Mouse (Mus musculus) lung, embryonic 14.5 days (tissue): ENCODE results near the gene Smpd4. TPM values are rescaled to one million over a fixed set of nuclear protein-coding genes. Genes with fewer than 3 reads are reported as not detected.

Source experiments
- ATAC-seq: fragments of 200-750 bp; cut with Nextera tagmentation; 2 replicates; pipeline ENCODE4 v1.8.0; 2017; ENCODE audit warnings: mild to moderate bottlenecking, moderate TSS enrichment, moderate library complexity; ENCODE audit not compliant: insufficient read depth
- DNase-seq: peaks from one replicate; pipeline ENCODE4 v3.0.0-alpha.2; 2015
- H3K27ac ChIP-seq: fragments of 300-500 bp; sonication (generic); 2 replicates; pipeline ENCODE4 v1.5.1; 2014; ENCODE audit warnings: low read depth, mild to moderate bottlenecking, moderate library complexity
- H3K27me3 ChIP-seq: fragments of 300-500 bp; sonication (generic); 2 replicates; pipeline ENCODE4 v1.6.1; 2014; ENCODE audit warnings: low read length, control low read depth; ENCODE audit not compliant: insufficient read depth
- H3K36me3 ChIP-seq: fragments of 300-500 bp; sonication (generic); 2 replicates; pipeline ENCODE4 v1.6.1; 2014; ENCODE audit warnings: control low read depth; ENCODE audit not compliant: insufficient read depth
- H3K4me1 ChIP-seq: fragments of 300-500 bp; sonication (generic); 2 replicates; pipeline ENCODE4 v1.6.1; 2014; ENCODE audit warnings: antibody characterized with exemption, control low read depth; ENCODE audit not compliant: insufficient read depth
- H3K4me2 ChIP-seq: fragments of 300-500 bp; sonication (generic); 2 replicates; pipeline ENCODE4 v1.6.1; 2014; ENCODE audit warnings: mild to moderate bottlenecking
- H3K4me3 ChIP-seq: fragments of 300-500 bp; sonication (generic); 2 replicates; pipeline ENCODE4 v1.5.1; 2014; ENCODE audit warnings: low read depth, low read length
- H3K9ac ChIP-seq: fragments of 300-500 bp; sonication (generic); 2 replicates; pipeline ENCODE4 v1.6.1; 2014
- H3K9me3 ChIP-seq: fragments of 300-500 bp; sonication (generic); 2 replicates; pipeline ENCODE4 v1.6.1; 2016; ENCODE audit warnings: low read depth, low read length, control low read depth
- CTCF ChIP-seq: IDR thresholded peaks from 2 replicates; pipeline ENCODE4 v1.5.1; 2016; ENCODE audit warnings: antibody characterized with exemption, low read depth
- WGBS: fragments of 180-500 bp; shearing (Covaris S2); extraction: QIAGEN DNeasy Blood & Tissue Kit; methylation state at CpG from one replicate; pipeline ENCODE4 v1.1.7; 2014; 5-methylcytosine and 5-hydroxymethylcytosine counted together
- polyA plus RNA-seq: library from polyadenylated mRNA; unstranded; fragments of >200 nt; fragmentation: Nextera tagmentation; extraction: Ambion mirVana; gene quantifications from 2 replicates; pipeline ENCODE4 v1.2.1, GENCODE M21; 2014

The Smpd4 gene
- polyA plus RNA-seq, 1 experiment from 2014 or later, result 45.4 TPM

- Histone ChIP-seq H3K36me3 (peaks cover 35% of the 10 kb centered on the region), H3K4me2 (peak within 1 kb of the TSS; percentile 80), H3K4me3 (peak within 1 kb of the TSS; percentile 53), H3K27me3 (no peaks in the 10 kb centered on the region), H3K27ac (peak within 1 kb of the TSS; percentile 50; the same call in 1 of the 2 replicates), H3K9ac (peak within 1 kb of the TSS; percentile 53), H3K4me1 (no peaks in the 10 kb centered on the region; the same call in 1 of the 2 replicates), H3K9me3 (no peaks in the 10 kb centered on the region)
- 2% methylated on average over 65 of the region's 65 CpGs for WGBS
- DNase-seq (peak; percentile 94), ATAC-seq (peak; percentile 97)
- no peak for TF ChIP-seq CTCF
Observed at GRCm38 (mm10) chr16:17646310-17647114, 27.4 kb downstream of the Smpd4 start, which contains the start of gene Ccdc74a. Gene Ccdc74a, plus strand, starts transcription at chr16:17646470.

DNA sequence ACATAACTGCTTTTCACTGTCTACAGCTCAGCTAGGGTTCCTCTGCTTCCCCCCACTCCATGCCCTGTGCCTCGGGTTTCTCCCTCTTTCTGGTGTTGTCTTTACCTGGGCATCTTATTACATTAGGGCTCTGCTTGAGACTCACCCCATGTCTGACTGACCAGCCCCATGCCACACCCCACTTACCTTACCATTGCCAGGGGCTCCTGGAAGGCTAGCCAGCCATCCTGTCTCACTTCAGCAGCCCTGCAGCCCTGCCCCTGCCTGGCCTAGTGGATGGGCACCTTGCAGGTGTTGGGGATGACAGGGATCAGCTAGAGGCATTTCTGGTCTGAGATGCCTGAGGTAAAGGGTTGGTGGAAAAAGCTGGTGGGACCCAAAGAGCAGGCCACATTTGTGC lies 28.0 kb downstream of the Smpd4 start:
- Histone ChIP-seq H3K4me3 (peak overlapping the region; percentile 53), H3K9ac (no peak overlapping the region), H3K36me3 (peaks cover 36% of the 10 kb centered on the region), H3K9me3 (no peaks in the 10 kb centered on the region), H3K27ac (no peak overlapping the region), H3K4me2 (peak overlapping the region; percentile 80), H3K27me3 (no peaks in the 10 kb centered on the region), H3K4me1 (no peaks in the 10 kb centered on the region; the same call in 1 of the 2 replicates)
- DNase-seq (no peak), ATAC-seq (no peak)
- 4% methylated on average over 1 of the region's 1 CpGs for WGBS
- TF ChIP-seq CTCF, result no peak

DNA sequence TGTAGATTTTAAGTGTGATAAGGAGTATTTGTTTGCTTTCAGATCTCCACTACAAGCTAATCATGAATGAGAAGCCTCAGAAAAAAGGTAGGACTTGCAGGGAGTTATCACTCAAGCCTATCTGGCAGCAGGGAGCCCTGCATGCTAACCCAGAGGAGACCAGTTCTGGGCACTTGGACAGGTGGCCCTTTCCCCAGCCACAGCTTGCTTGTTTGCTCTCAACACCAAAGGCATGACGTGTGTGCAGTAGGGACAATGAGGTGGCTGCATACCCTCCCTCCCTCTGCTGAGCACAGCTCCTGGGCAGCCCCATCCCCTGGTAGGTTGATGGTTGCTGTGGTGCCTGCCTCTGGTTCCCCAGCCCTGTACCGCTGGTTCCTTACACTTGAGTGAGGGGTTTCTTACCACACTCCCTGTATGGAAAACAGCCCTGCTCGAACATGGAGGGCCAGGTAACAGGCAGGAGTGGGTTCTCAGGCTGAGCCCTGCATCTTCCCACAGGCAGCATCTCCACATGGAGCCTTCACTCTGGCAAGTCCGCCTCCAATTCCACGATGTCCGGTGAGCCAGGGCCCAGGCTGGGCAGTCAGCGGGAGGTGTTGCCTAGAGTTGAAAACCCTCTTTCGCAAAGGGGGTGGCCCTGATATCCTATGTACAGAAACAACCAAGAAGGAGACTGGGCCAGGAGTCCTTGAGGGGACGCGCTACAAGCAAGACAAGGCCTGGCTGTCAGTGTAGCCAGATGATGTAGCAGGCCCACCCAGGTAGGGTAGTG lies 28.6 kb downstream of the Smpd4 start:
- Histone ChIP-seq H3K4me3 (no peak overlapping the region), H3K27ac (no peak overlapping the region), H3K36me3 (peaks cover 36% of the 10 kb centered on the region), H3K9ac (no peak overlapping the region), H3K9me3 (no peaks in the 10 kb centered on the region), H3K27me3 (no peaks in the 10 kb centered on the region), H3K4me1 (no peaks in the 10 kb centered on the region; the same call in 1 of the 2 replicates), H3K4me2 (no peak overlapping the region)
- no peak for TF ChIP-seq CTCF
- WGBS, result 79% methylated on average over 10 of the region's 10 CpGs
- ATAC-seq (no peak), DNase-seq (no peak)

DNA sequence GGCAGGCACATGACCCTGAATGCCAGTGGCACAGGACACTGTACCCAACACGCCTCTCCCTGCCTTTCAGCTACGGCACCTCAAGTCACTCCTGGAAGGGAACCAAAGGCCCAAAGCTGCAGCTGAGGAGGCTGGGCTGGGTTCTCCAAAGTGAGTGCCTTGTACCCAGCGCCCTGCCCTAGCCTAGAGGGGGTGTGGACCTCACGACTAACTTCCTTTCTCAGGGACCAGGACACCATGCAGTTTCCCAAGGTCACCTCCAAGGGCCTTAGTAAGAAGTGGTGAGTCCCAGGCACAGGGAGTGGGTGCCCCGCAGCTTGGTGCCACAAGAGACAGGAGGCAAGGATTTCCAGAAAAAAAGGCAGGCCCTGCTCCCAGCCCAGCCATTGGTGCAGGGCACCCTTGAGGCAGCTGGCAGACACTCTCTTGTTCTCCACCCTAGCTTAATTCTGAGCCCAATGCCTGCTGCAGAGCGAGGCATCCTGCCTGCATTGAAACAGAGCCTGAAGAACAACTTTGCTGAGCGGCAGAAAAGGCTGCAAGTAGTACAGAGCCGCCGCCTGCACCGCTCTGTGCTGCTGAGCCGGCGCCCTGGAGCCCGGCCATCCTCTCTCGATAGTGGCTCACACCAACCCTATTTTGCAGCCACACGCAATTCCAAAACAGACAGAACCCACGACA lies 30.9 kb downstream of the Smpd4 start:
- 87% methylated on average over 16 of the region's 16 CpGs for WGBS
- TF ChIP-seq CTCF, result no peak
- DNase-seq (no peak), ATAC-seq (no peak)
- H3K36me3 ChIP-seq, result peaks cover 52% of the 10 kb centered on the region
- H3K4me2 ChIP-seq, result no peak overlapping the region
- no peaks in the 10 kb centered on the region for H3K27me3 ChIP-seq
- H3K9me3 ChIP-seq, result no peaks in the 10 kb centered on the region
- no peak overlapping the region for H3K9ac ChIP-seq
- H3K27ac ChIP-seq, result no peak overlapping the region
- H3K4me3 ChIP-seq, result no peak overlapping the region
- H3K4me1 ChIP-seq, result no peaks in the 10 kb centered on the region; the same call in 1 of the 2 replicates

DNA sequence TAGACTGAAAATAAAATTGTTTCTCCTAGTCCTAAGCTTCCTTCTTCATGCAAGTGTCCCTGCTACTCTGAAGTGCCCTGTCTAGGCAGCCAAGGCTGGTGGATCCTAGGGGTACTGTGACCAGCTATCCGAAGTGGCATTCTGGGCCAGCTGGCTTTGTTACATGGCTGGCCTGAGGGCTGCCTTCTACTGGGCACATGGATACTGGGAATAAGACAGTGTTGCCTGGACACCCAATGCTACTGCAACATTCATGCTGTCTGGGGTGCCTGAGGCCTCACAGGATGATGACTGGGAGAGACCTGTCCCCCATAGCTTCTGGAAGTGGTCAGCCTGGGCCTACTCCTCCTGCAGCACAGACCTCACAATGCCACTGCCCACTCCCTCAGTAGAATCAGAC lies 31.6 kb downstream of the Smpd4 start:
- H3K4me1 ChIP-seq, result no peaks in the 10 kb centered on the region; the same call in 1 of the 2 replicates
- 100% methylated on average over 1 of the region's 1 CpGs for WGBS
- no peak for ATAC-seq

GRCm38 (mm10) chr16:17652607-17653006 lies 33.5 kb downstream of the Smpd4 start:
- Histone ChIP-seq H3K9me3 (no peaks in the 10 kb centered on the region), H3K4me1 (no peaks in the 10 kb centered on the region), H3K9ac (no peak overlapping the region), H3K27me3 (no peaks in the 10 kb centered on the region), H3K4me3 (no peak overlapping the region), H3K27ac (no peak overlapping the region), H3K36me3 (peaks cover 74% of the 10 kb centered on the region), H3K4me2 (no peak overlapping the region)
- DNase-seq (no peak), ATAC-seq (no peak)
- 90% methylated on average over 4 of the region's 4 CpGs for WGBS
- no peak for TF ChIP-seq CTCF

More for the DNA sequence above, 31.6 kb downstream of the Smpd4 start:
- Histone ChIP-seq H3K4me3 (no peak overlapping the region), H3K9ac (no peak overlapping the region), H3K36me3 (peaks cover 59% of the 10 kb centered on the region), H3K9me3 (no peaks in the 10 kb centered on the region), H3K27me3 (no peaks in the 10 kb centered on the region), H3K27ac (no peak overlapping the region), H3K4me2 (no peak overlapping the region)
- DNase-seq, result no peak
- TF ChIP-seq CTCF, result no peak

DNA sequence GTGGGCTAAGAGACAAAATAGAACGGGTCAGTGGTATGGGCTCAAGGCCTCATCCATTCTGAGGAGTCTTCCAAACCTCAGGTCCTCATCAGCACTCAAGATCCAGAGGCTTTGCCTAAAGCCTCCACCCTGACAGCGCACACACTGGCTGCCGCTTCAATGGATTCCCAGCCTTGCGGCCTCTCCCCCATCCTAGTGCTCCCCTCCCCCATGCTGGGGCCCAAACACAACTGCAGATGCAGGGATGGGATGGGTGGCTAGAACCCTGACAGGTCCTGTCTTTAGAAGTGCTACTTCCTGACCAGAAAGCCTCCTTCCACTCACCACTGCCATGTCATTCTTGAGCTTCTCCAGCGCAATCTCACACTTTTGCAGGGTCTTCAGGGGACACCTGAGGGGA lies 34.4 kb downstream of the Smpd4 start:
- 93% methylated on average over 5 of the region's 5 CpGs for WGBS
- Histone ChIP-seq H3K27me3 (no peaks in the 10 kb centered on the region), H3K4me1 (no peaks in the 10 kb centered on the region), H3K36me3 (peaks cover 80% of the 10 kb centered on the region), H3K4me3 (no peak overlapping the region), H3K4me2 (no peak overlapping the region), H3K9ac (no peak overlapping the region), H3K9me3 (no peaks in the 10 kb centered on the region), H3K27ac (no peak overlapping the region)
- no peak for ATAC-seq
- no peak for DNase-seq
- no peak for TF ChIP-seq CTCF
